Mouse (Mus musculus) brain, adult 2 months (tissue): ENCODE data around the gene Egfl8.

ENCODE experiments used
- DNase-seq: peaks from one replicate; pipeline ENCODE4 v3.0.0; 2011; ENCODE audit warnings: low read depth, low spot score

The Egfl8 gene

DNA sequence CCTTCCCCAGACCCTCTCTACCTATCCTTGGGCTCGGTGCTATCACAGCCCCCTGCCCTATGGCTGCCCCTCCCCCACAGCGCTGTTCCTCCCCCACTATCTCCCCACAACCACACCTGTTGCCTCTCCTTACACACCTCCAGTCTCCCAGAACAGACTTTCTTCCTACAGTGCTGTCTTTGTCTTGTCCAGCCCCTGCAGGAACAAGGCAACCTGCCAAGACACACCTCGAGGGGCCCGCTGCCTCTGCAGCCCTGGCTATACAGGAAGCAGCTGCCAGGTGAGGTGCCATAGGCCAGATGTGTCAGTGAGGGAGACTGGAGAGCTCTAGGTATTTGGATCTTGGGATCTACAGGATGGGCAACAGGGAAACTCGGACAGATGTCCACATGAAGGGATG is 39.2 kb downstream of the Egfl8 start:
- DNase-seq, result no peak

- DNase-seq, result no peak
These were observed 43.4 kb downstream of the Egfl8 start for GRCm38 (mm10) chr17:34572361-34572760.

- no peak for DNase-seq
These were observed 43.9 kb downstream of the Egfl8 start for GRCm38 (mm10) chr17:34571875-34572274.

- DNase-seq, result no peak
These were observed 45.9 kb downstream of the Egfl8 start for GRCm38 (mm10) chr17:34569919-34570318.

DNA sequence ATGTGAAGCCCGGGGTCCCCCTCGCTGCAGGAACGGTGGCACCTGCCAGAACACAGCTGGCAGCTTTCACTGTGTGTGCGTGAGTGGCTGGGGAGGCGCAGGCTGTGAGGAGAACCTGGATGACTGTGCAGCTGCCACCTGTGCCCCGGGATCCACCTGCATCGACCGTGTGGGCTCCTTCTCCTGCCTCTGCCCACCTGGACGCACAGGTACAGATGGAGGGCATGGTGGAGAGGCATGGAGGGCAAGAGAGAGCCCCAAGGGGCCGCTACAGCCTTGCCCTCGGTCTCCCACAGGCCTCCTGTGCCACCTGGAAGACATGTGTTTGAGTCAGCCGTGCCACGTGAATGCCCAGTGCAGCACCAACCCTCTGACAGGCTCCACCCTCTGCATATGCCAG is 47.4 kb downstream of the Egfl8 start:
- DNase-seq, result no peak

GRCm38 (mm10) chr17:34567311-34567710 is 48.5 kb downstream of the Egfl8 start:
- DNase-seq, result no peak

DNA sequence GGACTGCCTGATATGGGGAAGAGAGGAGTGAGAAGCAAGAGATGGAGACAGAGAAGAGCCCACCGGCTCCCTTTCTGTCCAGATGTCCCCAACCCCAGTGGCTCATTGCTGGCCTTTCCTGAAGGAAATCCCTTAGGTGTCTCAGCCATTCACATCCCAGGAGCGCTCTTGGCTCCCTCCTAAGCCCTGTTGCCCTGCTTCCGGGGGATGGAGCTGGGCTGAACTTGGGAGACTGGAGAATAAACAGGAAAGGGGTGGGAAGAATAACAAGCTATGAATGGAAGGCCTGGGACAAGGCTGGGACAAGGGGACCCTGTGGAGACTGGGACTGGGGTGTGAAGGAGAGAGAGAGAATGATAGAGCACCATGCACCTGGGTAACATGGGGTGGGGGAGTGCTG is 51.0 kb downstream of the Egfl8 start:
- DNase-seq, result no peak

DNA sequence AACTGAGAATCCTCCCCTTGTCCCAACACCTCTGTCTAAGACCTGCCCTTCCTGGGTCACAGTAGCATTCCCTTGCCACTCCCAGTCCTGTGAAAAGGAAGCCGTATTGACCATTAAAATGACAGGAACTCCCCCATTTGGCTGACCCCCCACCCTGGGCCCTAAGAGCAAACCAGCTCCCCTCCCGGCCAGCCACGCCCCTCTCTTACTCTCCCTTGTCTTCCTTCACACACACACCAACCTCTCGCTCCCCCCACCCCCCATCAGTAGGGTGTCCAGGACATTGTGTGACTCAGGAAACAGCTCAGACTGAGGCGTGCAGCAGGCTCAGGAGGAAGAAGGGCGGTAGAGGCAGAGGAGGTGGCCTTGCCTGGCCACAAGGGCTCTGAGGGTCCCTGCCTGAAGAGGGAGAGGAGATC is 51.8 kb downstream of the Egfl8 start, which contains the start of gene Notch4:
Gene Notch4 (plus strand): TSS at position 266 of the 419 bp plus-strand sequence.
- no peak for DNase-seq

DNA sequence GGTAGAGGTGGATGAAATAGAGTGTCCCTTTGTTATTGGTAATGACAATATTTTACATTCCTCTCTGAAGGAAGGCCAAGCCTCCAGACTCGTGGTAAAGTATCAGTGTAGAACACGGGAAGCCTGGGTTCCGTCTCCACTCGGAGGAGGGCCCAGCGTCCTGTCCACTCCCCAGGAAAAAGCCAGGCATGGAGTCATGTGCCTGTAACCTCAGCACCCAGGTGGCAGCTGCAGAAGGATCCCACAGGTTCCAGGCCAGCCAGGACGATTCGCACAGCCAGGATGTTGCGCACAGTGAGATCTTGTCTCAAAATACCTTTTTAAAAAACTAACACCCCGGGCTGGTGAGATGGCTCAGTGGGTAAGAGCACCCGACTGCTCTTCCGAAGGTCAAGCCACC is 52.4 kb downstream of the Egfl8 start:
- no peak for DNase-seq
